Mouse (Mus musculus) activated CD4-positive, CD25-positive, alpha-beta regulatory T cell, adult 4 months (primary cell): ENCODE measurements around the gene Ccp110. TPM values are rescaled to one million over a fixed set of nuclear protein-coding genes. Genes with fewer than 3 reads are reported as not detected.

Experiments
- ATAC-seq: one replicate; pipeline ENCODE4 v1.8.0; 2017
- polyA plus RNA-seq, 2 experiments: library from polyadenylated mRNA; unstranded; fragments of 100-300 nt; shearing (Covaris generic); gene quantifications; one replicate each; pipeline ENCODE4 v1.2.1; 2017

Ccp110 gene
- polyA plus RNA-seq, 2 experiments from 2014 or later, result 3.6 to 5.3 TPM

- no peak for ATAC-seq
These were observed 60.7 kb downstream of the Ccp110 start for GRCm38 (mm10) chr7:118773027-118773426.

- ATAC-seq, result no peak
These were observed 63.6 kb downstream of the Ccp110 start for GRCm38 (mm10) chr7:118775991-118776390.

DNA sequence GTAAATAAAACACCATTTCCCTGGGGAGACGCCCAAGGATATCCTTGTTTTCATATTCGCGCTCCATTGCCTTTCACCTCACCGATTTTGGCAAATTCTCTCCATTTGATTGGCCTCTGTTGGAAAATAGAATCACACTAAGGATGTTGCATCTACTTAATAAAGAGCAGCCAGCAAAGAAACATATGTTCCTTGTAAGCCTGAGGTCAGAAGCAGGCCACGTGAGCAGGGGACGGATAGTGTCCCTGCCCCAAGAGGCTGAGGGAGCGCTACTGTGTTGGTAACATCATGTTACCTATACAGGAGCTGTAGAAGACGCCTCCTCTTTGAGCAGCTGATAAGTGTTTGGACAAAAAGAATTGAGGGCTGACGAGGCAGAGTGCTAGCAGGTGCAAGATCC lies 64.1 kb downstream of the Ccp110 start:
- no peak for ATAC-seq

- ATAC-seq, result no peak
These were observed 65.4 kb downstream of the Ccp110 start for GRCm38 (mm10) chr7:118777598-118778394.

GRCm38 (mm10) chr7:118778561-118778960 lies 66.2 kb downstream of the Ccp110 start:
- no peak for ATAC-seq

GRCm38 (mm10) chr7:118783305-118784001 lies 71.1 kb downstream of the Ccp110 start:
- ATAC-seq, result no peak

GRCm38 (mm10) chr7:118786091-118786490 lies 73.7 kb downstream of the Ccp110 start:
- ATAC-seq, result no peak

Other genes starting within 250 kb of the Ccp110 start
- gene Itpripl2, start 220.6 kb upstream of the Ccp110 start, polyA plus RNA-seq, result under 1 TPM; 0.25 to 0.32 TPM
- gene Coq7, start 179.2 kb upstream of the Ccp110 start, polyA plus RNA-seq, result 10 to 100 TPM; 13.4 to 15.6 TPM
- not detected for gene Tmc7, start 127.8 kb upstream of the Ccp110 start, polyA plus RNA-seq
- not detected for gene Tmc5, start 115.3 kb upstream of the Ccp110 start, polyA plus RNA-seq
- 10 to 100 TPM; 16.7 to 17.5 TPM for gene Gde1, start 6.8 kb upstream of the Ccp110 start, polyA plus RNA-seq
- gene Vps35l, start 27.7 kb downstream of the Ccp110 start, polyA plus RNA-seq, result 10 to 100 TPM; 54.5 to 62.0 TPM
- under 1 TPM in 1 of 2 experiments, not detected in 1; 0.12 TPM for gene Iqck, start 143.2 kb downstream of the Ccp110 start, polyA plus RNA-seq
- gene Knop1, start 143.7 kb downstream of the Ccp110 start, polyA plus RNA-seq, result 10 to 100 TPM; 22.5 to 26.4 TPM